Mouse (Mus musculus) bone marrow, adult 2 months (tissue): ENCODE data around the gene Ctsa.
"Not testable (repeated sequence)": the region's sequence is repeated elsewhere in the genome, so short reads cannot be mapped to it uniquely, and the experiment has no call there.

ENCODE experiments used
- CTCF ChIP-seq: fragments of 200-500 bp; IDR thresholded peaks from 2 replicates; pipeline ENCODE4 v1.5.1; 2011; ENCODE audit warnings: low read length, control low read depth; ENCODE audit not compliant: control insufficient read depth, insufficient read depth
- POLR2A ChIP-seq: fragments of 200-500 bp; IDR thresholded peaks from 2 replicates; pipeline ENCODE4 v1.6.1; 2011; ENCODE audit warnings: low read depth, mild to moderate bottlenecking, control low read depth, low read length, borderline replicate concordance; ENCODE audit not compliant: control insufficient read depth

DNA sequence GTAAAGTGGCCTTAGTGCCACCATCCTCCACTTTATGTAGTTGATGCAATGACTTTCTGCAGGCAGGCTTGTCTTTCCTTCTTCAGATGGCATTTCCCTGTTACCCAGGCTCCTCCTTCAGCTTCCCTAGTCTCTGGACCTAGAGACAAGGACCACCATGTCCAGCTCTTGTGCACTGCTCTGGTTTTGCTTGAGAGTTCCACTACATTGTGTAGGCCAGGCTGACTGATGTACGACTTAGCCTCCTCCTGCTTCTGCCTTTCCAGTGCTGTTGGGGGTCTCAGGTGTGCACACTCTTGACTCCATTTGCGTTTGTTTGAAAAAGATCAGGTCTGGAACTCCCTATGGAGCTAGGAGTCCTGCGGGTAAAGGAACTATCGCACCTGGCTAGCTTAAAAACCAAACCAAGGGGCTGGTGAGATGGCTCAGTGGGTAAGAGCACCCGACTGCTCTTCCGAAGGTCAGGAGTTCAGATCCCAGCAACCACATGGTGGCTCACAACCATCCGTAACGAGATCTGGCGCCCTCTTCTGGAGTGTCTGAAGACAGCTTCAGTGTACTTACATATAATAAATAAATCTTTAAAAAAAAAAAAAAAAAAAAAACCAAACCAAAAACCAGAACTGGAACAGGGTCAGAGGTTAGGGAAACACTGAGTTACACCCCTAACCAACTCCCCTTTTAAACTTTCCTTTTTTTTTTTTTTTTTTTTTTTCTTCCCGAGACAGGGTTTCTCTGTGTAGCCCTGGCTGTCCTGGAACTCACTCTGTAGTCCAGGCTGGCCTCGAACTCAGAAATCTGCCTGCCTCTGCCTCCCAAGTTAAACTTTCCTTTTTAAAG, 44.9 kb downstream of the Ctsa start:
- TF ChIP-seq CTCF, POLR2A: not testable (repeated sequence)
